Mouse (Mus musculus): ENCODE data around the gene Baz2a.

DNA sequence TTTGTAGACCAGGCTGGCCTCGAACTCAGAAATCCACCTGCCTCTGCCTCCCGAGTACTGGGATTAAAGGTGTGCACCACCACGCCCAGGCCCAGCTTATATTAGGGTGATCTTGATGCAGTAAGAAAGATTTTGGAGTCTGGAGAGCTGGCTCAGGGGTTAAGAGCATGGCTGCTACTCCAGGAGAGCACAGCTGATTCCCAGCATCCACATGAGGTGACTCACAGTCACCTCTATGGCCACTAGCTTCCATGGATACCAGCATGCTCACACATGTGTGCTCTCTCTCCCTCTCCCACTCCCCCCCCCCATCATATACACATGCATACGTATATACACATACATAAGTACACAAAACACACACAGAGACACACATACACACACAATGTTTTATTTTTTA, 85.9 kb downstream of the Baz2a start:
- TF ChIP-seq CTCF (IDR thresholded peaks at IDR 0.05) = no peak
- no peak for TF ChIP-seq EP300 (IDR thresholded peaks at IDR 0.05)

Measured in lung, postnatal 0 days (tissue).